Mouse (Mus musculus): ENCODE results near the gene Cerk. TPM values are rescaled to one million over a fixed set of nuclear protein-coding genes. Genes with fewer than 3 reads are reported as not detected.
"Not testable (repeated sequence)": the region's sequence is repeated elsewhere in the genome, so short reads cannot be mapped to it uniquely, and the experiment has no call there.

Cerk gene
- polyA plus RNA-seq, 1 experiment from 2014 or later: 13.8 TPM

DNA sequence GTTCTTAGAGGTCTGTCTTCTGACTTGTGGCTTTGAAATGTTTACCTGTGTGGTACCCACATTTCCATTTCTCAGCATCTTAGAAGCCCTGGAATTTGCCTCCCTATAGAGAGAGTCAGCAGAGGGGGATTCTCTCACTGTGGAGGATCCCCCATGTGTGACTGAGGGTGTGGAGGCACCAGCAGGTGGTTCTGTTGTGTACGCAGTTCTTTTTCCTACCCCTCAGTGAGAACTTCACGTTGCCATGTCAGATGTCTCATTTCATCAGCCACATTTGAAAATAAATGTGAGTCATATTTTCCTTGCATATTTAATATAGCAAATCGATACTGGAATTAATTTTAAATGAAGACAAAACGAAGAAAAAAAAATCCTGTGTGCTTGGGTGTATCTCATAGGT is 35.4 kb upstream of the Cerk start:
- Histone ChIP-seq H3K36me3 (no peaks in the 10 kb centered on the region), H3K27me3 (ENCODE audit: low read depth, poor library complexity, severe bottlenecking) (no peaks in the 10 kb centered on the region), H3K27ac (no peak overlapping the region), H3K4me1 (no peaks in the 10 kb centered on the region), H3K4me3 (no peak overlapping the region), H3K9me3 (replicated peaks) (no peaks in the 10 kb centered on the region)
- no peak for DNase-seq (ENCODE audit: low spot score)
- 83% methylated on average over 4 of the region's 4 CpGs for WGBS

- Histone ChIP-seq H3K4me1 (no peaks in the 10 kb centered on the region), H3K36me3 (no peaks in the 10 kb centered on the region), H3K27ac (no peak overlapping the region), H3K27me3 (ENCODE audit: low read depth, poor library complexity, severe bottlenecking) (no peaks in the 10 kb centered on the region), H3K9me3 (replicated peaks) (no peaks in the 10 kb centered on the region), H3K4me3 (no peak overlapping the region)
- WGBS: 89% methylated on average over 4 of the region's 4 CpGs
- DNase-seq (ENCODE audit: low spot score): no peak
Measured at GRCm38 (mm10) chr15:86220715-86221114, 34.8 kb upstream of the Cerk start.

- Histone ChIP-seq H3K27me3 (ENCODE audit: low read depth, poor library complexity, severe bottlenecking) (no peaks in the 10 kb centered on the region), H3K27ac (no peak overlapping the region), H3K4me3 (no peak overlapping the region), H3K36me3 (no peaks in the 10 kb centered on the region), H3K9me3 (replicated peaks) (no peaks in the 10 kb centered on the region), H3K4me1 (0 out of 2 replicates have a peak, but pooled peaks cover 1% of the 10 kb centered on the region)
- no peak for DNase-seq (ENCODE audit: low spot score)
- 85% methylated on average over 5 of the region's 5 CpGs for WGBS
Measured at GRCm38 (mm10) chr15:86220229-86220630, 34.3 kb upstream of the Cerk start.

GRCm38 (mm10) chr15:86219534-86220228 is 33.7 kb upstream of the Cerk start:
- no peak for DNase-seq (ENCODE audit: low spot score)
- Histone ChIP-seq H3K9me3 (replicated peaks) (no peaks in the 10 kb centered on the region), H3K4me3 (no peak overlapping the region), H3K27me3 (ENCODE audit: low read depth, poor library complexity, severe bottlenecking) (no peaks in the 10 kb centered on the region), H3K27ac (no peak overlapping the region), H3K4me1 (peaks cover 7% of the 10 kb centered on the region), H3K36me3 (no peaks in the 10 kb centered on the region)
- 81% methylated on average over 7 of the region's 7 CpGs for WGBS

- WGBS: 89% methylated on average over 9 of the region's 9 CpGs
- not testable (repeated sequence) for H3K27me3 ChIP-seq (ENCODE audit: low read depth, poor library complexity, severe bottlenecking)
Measured at GRCm38 (mm10) chr15:86216641-86217040, 30.7 kb upstream of the Cerk start.

DNA sequence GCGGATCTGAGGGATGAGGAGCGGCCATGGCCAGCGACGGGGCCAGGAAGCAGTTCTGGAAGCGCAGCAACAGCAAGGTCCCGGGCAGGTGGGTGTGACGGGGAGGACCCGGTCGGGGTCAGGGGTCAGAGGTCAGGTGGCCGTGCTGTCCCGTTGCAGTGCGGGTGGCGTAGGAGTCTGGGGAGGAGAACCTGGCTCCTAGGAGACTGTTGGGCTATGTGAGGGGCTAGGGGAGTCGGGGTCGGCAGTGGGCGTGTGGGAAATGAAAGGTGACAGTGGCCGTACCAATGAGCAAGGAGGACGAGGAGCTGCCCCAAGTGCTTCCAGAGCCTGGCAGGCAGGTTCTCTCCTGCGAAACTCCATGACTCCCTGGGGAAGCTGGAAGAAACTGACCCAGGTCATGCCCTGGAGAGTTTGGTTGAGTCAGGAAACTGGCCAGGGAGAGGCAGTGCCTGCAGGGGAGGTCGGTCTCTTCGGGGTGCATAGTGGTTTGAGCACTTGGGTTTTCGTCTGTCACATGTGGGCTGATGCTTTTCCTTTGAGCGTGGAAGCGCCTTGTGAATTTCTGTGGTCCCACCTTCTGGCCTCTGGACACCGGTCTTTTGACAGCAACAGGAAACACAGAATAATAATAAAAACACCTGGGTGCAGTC is 28.7 kb upstream of the Cerk start:
- Histone ChIP-seq H3K36me3 (peaks cover 6% of the 10 kb centered on the region), H3K9me3 (replicated peaks) (no peaks in the 10 kb centered on the region), H3K4me1 (peaks cover 18% of the 10 kb centered on the region), H3K4me3 (peak overlapping the region; percentile 86), H3K27ac (peak overlapping the region; percentile 88), H3K27me3 (ENCODE audit: low read depth, poor library complexity, severe bottlenecking) (no peaks in the 10 kb centered on the region)
- DNase-seq (ENCODE audit: low spot score): no peak
- 18% methylated on average over 25 of the region's 25 CpGs for WGBS

More at GRCm38 (mm10) chr15:86216641-86217040, 30.7 kb upstream of the Cerk start:
- peaks cover 18% of the 10 kb centered on the region for H3K4me1 ChIP-seq
- not testable (repeated sequence) for H3K36me3 ChIP-seq; H3K4me3 ChIP-seq; DNase-seq (ENCODE audit: low spot score); H3K9me3 ChIP-seq (replicated peaks); H3K27ac ChIP-seq

- Histone ChIP-seq H3K27ac (peak within 1 kb of the TSS; percentile 88), H3K4me1 (peaks cover 18% of the 10 kb centered on the region)
- WGBS: under 1% methylated on average over 64 of the region's 64 CpGs
Measured at GRCm38 (mm10) chr15:86213753-86214548, 28.0 kb upstream of the Cerk start, which contains the start of gene Tbc1d22a. TSS of gene Tbc1d22a (plus strand) at chr15:86214459.

GRCm38 (mm10) chr15:86212193-86212592 is 26.3 kb upstream of the Cerk start:
- H3K9me3 ChIP-seq (replicated peaks); H3K4me3 ChIP-seq; H3K27me3 ChIP-seq (ENCODE audit: low read depth, poor library complexity, severe bottlenecking); H3K27ac ChIP-seq; DNase-seq (ENCODE audit: low spot score); H3K36me3 ChIP-seq: not testable (repeated sequence)
- peaks cover 18% of the 10 kb centered on the region for H3K4me1 ChIP-seq
- 98% methylated on average over 5 of the region's 5 CpGs for WGBS

More at GRCm38 (mm10) chr15:86213753-86214548, 28.0 kb upstream of the Cerk start, which contains the start of gene Tbc1d22a:
- Histone ChIP-seq H3K4me3 (peak within 1 kb of the TSS; percentile 86), H3K36me3 (peaks cover 6% of the 10 kb centered on the region), H3K9me3 (replicated peaks) (no peaks in the 10 kb centered on the region), H3K27me3 (ENCODE audit: low read depth, poor library complexity, severe bottlenecking) (no peaks in the 10 kb centered on the region)
- DNase-seq (ENCODE audit: low spot score): peak; percentile 98

DNA sequence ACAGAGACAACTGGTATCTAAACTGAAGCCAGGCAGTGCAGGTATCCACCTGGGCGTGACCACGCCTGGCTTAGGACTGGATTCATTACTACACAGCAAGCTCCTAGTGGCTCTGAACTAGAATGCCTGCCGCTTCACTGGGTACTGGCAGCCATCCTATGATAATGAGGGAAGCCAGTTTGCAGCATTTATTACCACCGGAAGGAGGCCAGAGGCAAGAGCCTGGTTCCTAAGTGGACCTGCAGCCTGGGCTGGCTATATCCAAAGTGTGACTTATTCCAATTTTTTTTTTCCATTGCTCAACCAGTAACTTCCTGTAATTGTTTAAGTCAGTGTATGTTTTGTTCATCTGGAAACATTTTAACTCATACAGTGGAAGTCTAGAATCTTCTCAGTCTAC is 20.4 kb upstream of the Cerk start:
- Histone ChIP-seq H3K27ac (no peak overlapping the region), H3K4me3 (no peak overlapping the region), H3K27me3 (ENCODE audit: low read depth, poor library complexity, severe bottlenecking) (no peaks in the 10 kb centered on the region), H3K36me3 (no peaks in the 10 kb centered on the region), H3K4me1 (peaks cover 23% of the 10 kb centered on the region), H3K9me3 (replicated peaks) (no peaks in the 10 kb centered on the region)
- DNase-seq (ENCODE audit: low spot score): no peak
- whole genome bisulfite sequencing: 75% methylated on average over 4 of the region's 4 CpGs

DNA sequence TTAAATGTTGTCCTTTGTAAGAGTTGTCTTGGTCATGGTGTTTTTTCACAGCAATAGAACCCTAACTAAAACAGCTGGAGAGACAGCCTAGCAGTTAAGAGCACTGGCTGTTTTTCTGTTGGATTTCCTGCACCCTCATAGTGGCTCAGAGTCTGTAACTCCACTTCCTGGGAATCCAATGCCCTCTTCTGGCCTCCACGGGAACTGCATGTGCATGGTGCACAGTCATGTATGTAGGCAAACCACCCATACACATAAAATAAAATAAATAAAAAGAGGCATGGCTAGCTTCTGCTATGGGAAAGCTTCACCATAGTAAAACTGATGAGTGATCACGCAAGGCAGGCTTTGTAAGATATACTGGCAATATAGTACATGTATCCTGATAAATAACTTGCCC is 19.4 kb upstream of the Cerk start:
- WGBS: 62% methylated on average over 2 of the region's 2 CpGs
- H3K36me3 ChIP-seq: no peaks in the 10 kb centered on the region
- H3K4me1 ChIP-seq: peaks cover 23% of the 10 kb centered on the region
- no peaks in the 10 kb centered on the region for H3K27me3 ChIP-seq (ENCODE audit: low read depth, poor library complexity, severe bottlenecking)
- H3K27ac ChIP-seq: no peak overlapping the region
- DNase-seq (ENCODE audit: low spot score): peak; percentile 54
- no peak overlapping the region for H3K4me3 ChIP-seq
- H3K9me3 ChIP-seq (replicated peaks): no peaks in the 10 kb centered on the region

DNA sequence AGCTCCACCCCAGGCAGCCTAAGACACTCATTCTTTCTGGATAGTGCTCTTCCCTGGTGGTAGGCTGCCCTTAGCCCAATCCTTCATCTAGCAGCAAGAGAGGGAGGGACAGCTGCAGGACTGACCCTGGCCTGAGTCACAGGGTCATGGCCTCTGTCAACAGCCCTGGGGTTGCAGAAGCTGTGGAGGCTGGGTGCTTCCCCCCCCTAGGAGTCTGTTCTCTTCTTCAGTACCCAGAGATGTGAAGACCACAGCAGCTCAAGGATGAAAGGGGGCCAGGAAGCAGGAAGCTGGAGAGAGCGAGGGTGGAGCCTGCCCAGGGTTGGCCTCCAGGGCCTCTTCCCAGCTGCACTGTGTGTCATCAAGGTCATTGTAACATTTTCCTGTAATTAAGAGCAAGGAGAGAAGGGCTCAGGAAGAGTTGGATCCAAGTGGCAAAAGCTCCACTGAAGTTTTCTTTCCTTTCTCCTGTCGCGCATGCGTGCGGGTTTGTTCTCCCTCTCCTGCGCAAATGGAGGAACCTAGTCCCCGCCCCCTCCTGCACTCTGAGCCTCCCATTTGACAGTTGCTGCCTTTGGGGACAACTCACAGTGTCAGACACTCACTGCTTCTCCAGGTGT is 18.1 kb upstream of the Cerk start:
- Histone ChIP-seq H3K27ac (peak overlapping the region; percentile 70), H3K9me3 (replicated peaks) (no peaks in the 10 kb centered on the region), H3K27me3 (ENCODE audit: low read depth, poor library complexity, severe bottlenecking) (no peaks in the 10 kb centered on the region), H3K4me3 (peak overlapping the region; percentile 26; the same call in 1 of the 2 replicates), H3K36me3 (no peaks in the 10 kb centered on the region), H3K4me1 (peaks cover 23% of the 10 kb centered on the region)
- peak; percentile 50 for DNase-seq (ENCODE audit: low spot score)
- WGBS: 24% methylated on average over 7 of the region's 7 CpGs

DNA sequence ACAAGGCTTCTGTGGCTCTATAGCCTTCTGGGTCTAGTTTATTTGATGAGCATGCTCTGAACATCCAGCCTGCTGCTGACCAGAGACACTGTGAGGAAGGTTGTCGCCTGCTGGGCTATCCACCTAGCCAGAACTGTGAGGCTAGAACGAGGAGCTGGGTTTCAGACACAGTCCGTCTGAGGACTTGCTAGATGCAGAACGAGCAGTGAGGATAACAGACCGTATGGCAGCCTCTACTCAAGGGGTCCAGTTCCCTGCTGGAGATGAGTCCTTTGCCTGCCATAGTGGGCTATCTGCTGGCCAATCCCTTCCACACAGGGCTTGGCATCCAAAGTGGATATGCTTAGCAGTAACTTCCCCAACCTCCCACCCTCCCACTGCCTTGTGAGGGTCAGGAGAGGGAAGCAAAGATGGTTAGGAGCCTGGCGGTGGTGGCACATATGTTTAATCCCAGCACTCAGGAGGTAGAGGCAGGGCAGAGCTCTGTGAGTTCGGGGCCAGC is 17.4 kb upstream of the Cerk start:
- H3K27ac ChIP-seq: no peak overlapping the region
- H3K4me1 ChIP-seq: peaks cover 23% of the 10 kb centered on the region
- H3K27me3 ChIP-seq (ENCODE audit: low read depth, poor library complexity, severe bottlenecking): no peaks in the 10 kb centered on the region
- DNase-seq (ENCODE audit: low spot score): no peak
- no peaks in the 10 kb centered on the region for H3K9me3 ChIP-seq (replicated peaks)
- H3K4me3 ChIP-seq: no peak overlapping the region
- no peaks in the 10 kb centered on the region for H3K36me3 ChIP-seq
- WGBS: 81% methylated on average over 7 of the region's 7 CpGs
